Mouse (Mus musculus) stomach, postnatal 0 days (tissue): Measurements from ENCODE around the gene Zbtb6. TPM values are rescaled to one million over a fixed set of nuclear protein-coding genes. Genes with fewer than 3 reads are reported as not detected.
A peak's percentile ranks its signal among the peaks of the same experiment; 100 is the strongest.

Experiments
- ATAC-seq: fragments of 200-750 bp; cut with Nextera tagmentation; 2 replicates; pipeline ENCODE4 v1.8.0; 2017; ENCODE audit not compliant: low FRiP score, low TSS enrichment
- DNase-seq: peaks from one replicate; pipeline ENCODE4 v3.0.0-alpha.2; 2016; ENCODE audit warnings: low spot score
- H3K27ac ChIP-seq: fragments of 300-500 bp; sonication (generic); replicated peaks from 2 replicates; pipeline ENCODE4 v1.5.1; 2014; ENCODE audit warnings: mild to moderate bottlenecking, control low read depth
- H3K27me3 ChIP-seq: fragments of 300-500 bp; sonication (generic); 2 replicates; pipeline ENCODE4 v1.6.1; 2014; ENCODE audit warnings: low read length; ENCODE audit not compliant: control insufficient read depth, insufficient read depth
- H3K36me3 ChIP-seq: fragments of 300-500 bp; sonication (generic); 2 replicates; pipeline ENCODE4 v1.6.1; 2014; ENCODE audit warnings: low read length, mixed read lengths; ENCODE audit not compliant: control insufficient read depth, insufficient read depth
- H3K4me1 ChIP-seq: fragments of 300-500 bp; sonication (generic); replicated peaks from 2 replicates; pipeline ENCODE4 v1.6.1; 2014; ENCODE audit warnings: antibody characterized with exemption; ENCODE audit not compliant: control insufficient read depth, insufficient read depth
- H3K4me2 ChIP-seq: fragments of 300-500 bp; sonication (generic); replicated peaks from 2 replicates; pipeline ENCODE4 v1.6.1; 2014; ENCODE audit warnings: low read depth, mild to moderate bottlenecking, control low read depth, moderate library complexity
- H3K4me3 ChIP-seq: fragments of 300-500 bp; sonication (generic); 2 replicates; pipeline ENCODE4 v1.5.1; 2014; ENCODE audit warnings: low read depth, low read length, control low read depth
- H3K9ac ChIP-seq: fragments of 300-500 bp; sonication (generic); 2 replicates; pipeline ENCODE4 v1.6.1; 2014; ENCODE audit warnings: mild to moderate bottlenecking, low read length, control low read depth, mixed read lengths
- H3K9me3 ChIP-seq: fragments of 300-500 bp; sonication (generic); 2 replicates; pipeline ENCODE4 v1.6.1; 2016; ENCODE audit warnings: low read length; ENCODE audit not compliant: control insufficient read depth
- CTCF ChIP-seq: IDR thresholded peaks from 2 replicates; pipeline ENCODE4 v1.5.1; 2016; ENCODE audit warnings: antibody characterized with exemption, low read depth, mild to moderate bottlenecking, moderate library complexity
- EP300 ChIP-seq: optimal IDR thresholded peaks from 2 replicates; pipeline ENCODE3; 2016; ENCODE audit warnings: antibody characterized with exemption
- WGBS: fragments of 180-500 bp; shearing (Covaris S2); extraction: QIAGEN DNeasy Blood & Tissue Kit; methylation state at CpG from one replicate; pipeline ENCODE4 v1.1.7; 2014; 5-methylcytosine and 5-hydroxymethylcytosine counted together
- polyA plus RNA-seq: library from polyadenylated mRNA; unstranded; fragments of >200 nt; fragmentation: Nextera tagmentation; extraction: Ambion mirVana; gene quantifications from 2 replicates; pipeline ENCODE4 v1.2.1, GENCODE M21; 2015

The Zbtb6 gene
- polyA plus RNA-seq, 1 experiment from 2014 or later: 3.2 TPM

GRCm38 (mm10) chr2:37431609-37432008, 11.4 kb downstream of the Zbtb6 start:
- no peak for ATAC-seq
- WGBS: 35% methylated on average over 7 of the region's 7 CpGs
- Histone ChIP-seq H3K4me3 (peak overlapping the region; percentile 64), H3K9ac (no peak overlapping the region; the same call in 1 of the 2 replicates), H3K27me3 (no peaks in the 10 kb centered on the region), H3K36me3 (peaks cover 5% of the 10 kb centered on the region; the same call in 1 of the 2 replicates), H3K27ac (0 out of 2 replicates have a peak overlapping the region, but pooled peaks have one; percentile 37), H3K4me1 (no peaks in the 10 kb centered on the region), H3K4me2 (peak overlapping the region; percentile 74), H3K9me3 (no peaks in the 10 kb centered on the region)
- no peak for TF ChIP-seq CTCF
- no peak for TF ChIP-seq EP300
- DNase-seq: peak; percentile 18

GRCm38 (mm10) chr2:37430593-37431464, 12.1 kb downstream of the Zbtb6 start:
- Histone ChIP-seq H3K9ac (peak overlapping the region; percentile 70), H3K9me3 (no peaks in the 10 kb centered on the region), H3K36me3 (peaks cover 5% of the 10 kb centered on the region; the same call in 1 of the 2 replicates), H3K4me1 (no peaks in the 10 kb centered on the region), H3K4me2 (peak overlapping the region; percentile 74), H3K27ac (peak overlapping the region; percentile 95), H3K27me3 (no peaks in the 10 kb centered on the region), H3K4me3 (peak overlapping the region; percentile 64)
- peak; percentile 83 for DNase-seq
- WGBS: under 1% methylated on average over 38 of the region's 38 CpGs
- TF ChIP-seq EP300 (peak; percentile 93), CTCF (no peak)
- ATAC-seq: peak; percentile 95

- DNase-seq (no peak), ATAC-seq (no peak)
- H3K9me3 ChIP-seq: no peaks in the 10 kb centered on the region
- TF ChIP-seq EP300: no peak
- TF ChIP-seq CTCF: no peak
- no peak overlapping the region for H3K4me2 ChIP-seq
- 55% methylated on average over 3 of the region's 3 CpGs for WGBS
- no peak overlapping the region for H3K4me3 ChIP-seq
- H3K36me3 ChIP-seq: peaks cover 5% of the 10 kb centered on the region; the same call in 1 of the 2 replicates
- no peak overlapping the region for H3K27ac ChIP-seq
- no peaks in the 10 kb centered on the region for H3K4me1 ChIP-seq
- no peaks in the 10 kb centered on the region for H3K27me3 ChIP-seq
- H3K9ac ChIP-seq: no peak overlapping the region
Measured at GRCm38 (mm10) chr2:37423671-37424070, 19.3 kb downstream of the Zbtb6 start.

- no peaks in the 10 kb centered on the region for H3K27me3 ChIP-seq
- TF ChIP-seq EP300: peak; percentile 97
- no peak for TF ChIP-seq CTCF
- peak within 1 kb of the TSS; percentile 100 for H3K4me3 ChIP-seq
- peak; percentile 99 for ATAC-seq
- peak within 1 kb of the TSS; percentile 99 for H3K9ac ChIP-seq
- peak; percentile 95 for DNase-seq
- under 1% methylated on average over 72 of the region's 75 CpGs for WGBS
- H3K36me3 ChIP-seq: 0 out of 2 replicates have a peak, but pooled peaks cover under 1% of the 10 kb centered on the region
- peak within 1 kb of the TSS; percentile 78 for H3K4me2 ChIP-seq
- peak within 1 kb of the TSS; percentile 97 for H3K27ac ChIP-seq
- H3K9me3 ChIP-seq: no peaks in the 10 kb centered on the region
- no peaks in the 10 kb centered on the region for H3K4me1 ChIP-seq
Measured at GRCm38 (mm10) chr2:37422306-37423304, 20.4 kb downstream of the Zbtb6 start, which contains the start of gene Rc3h2. Gene Rc3h2, minus strand, starts transcription at chr2:37422903.

GRCm38 (mm10) chr2:37421903-37422302, 21.1 kb downstream of the Zbtb6 start:
- no peaks in the 10 kb centered on the region for H3K4me1 ChIP-seq
- no peak for DNase-seq
- no peak for TF ChIP-seq EP300
- no peak for TF ChIP-seq CTCF
- peak overlapping the region; percentile 99 for H3K9ac ChIP-seq
- H3K27ac ChIP-seq: peak overlapping the region; percentile 97
- 4% methylated on average over 3 of the region's 3 CpGs for WGBS
- H3K9me3 ChIP-seq: no peaks in the 10 kb centered on the region
- H3K27me3 ChIP-seq: no peaks in the 10 kb centered on the region
- H3K4me3 ChIP-seq: peak overlapping the region; percentile 100
- no peaks in the 10 kb centered on the region for H3K36me3 ChIP-seq
- no peak for ATAC-seq
- peak overlapping the region; percentile 78 for H3K4me2 ChIP-seq
